Mouse (Mus musculus): ENCODE data around the gene Arl8a. TPM values are rescaled to one million over a fixed set of nuclear protein-coding genes. Genes with fewer than 3 reads are reported as not detected.
"Not testable (repeated sequence)": the region's sequence is repeated elsewhere in the genome, so short reads cannot be mapped to it uniquely, and the experiment has no call there.

Arl8a gene
- total RNA-seq, 4 experiments from 2014 or later = 57.5 to 77.4 (median 68.5) TPM

GRCm38 (mm10) chr1:135170299-135170698 lies 23.7 kb downstream of the Arl8a start:
- DNase-seq = peak; percentile 52

- DNase-seq = no peak
Measured at GRCm38 (mm10) chr1:135171202-135171601, 24.6 kb downstream of the Arl8a start.

- DNase-seq = peak; percentile 53
Measured at GRCm38 (mm10) chr1:135171984-135172383, 25.4 kb downstream of the Arl8a start.

GRCm38 (mm10) chr1:135173311-135173710 lies 26.7 kb downstream of the Arl8a start:
- no peak for DNase-seq

- DNase-seq = no peak
Measured at GRCm38 (mm10) chr1:135175176-135175575, 28.6 kb downstream of the Arl8a start.

- no peak for DNase-seq
Measured at GRCm38 (mm10) chr1:135177724-135178123, 31.1 kb downstream of the Arl8a start.

GRCm38 (mm10) chr1:135178863-135179262 lies 32.2 kb downstream of the Arl8a start:
- no peak for DNase-seq

GRCm38 (mm10) chr1:135180830-135181229 lies 34.2 kb downstream of the Arl8a start:
- no peak for DNase-seq

GRCm38 (mm10) chr1:135181275-135181674 lies 34.7 kb downstream of the Arl8a start:
- DNase-seq = no peak

- peak; percentile 39 for DNase-seq
Measured at GRCm38 (mm10) chr1:135181880-135182623, 35.4 kb downstream of the Arl8a start.

- DNase-seq = no peak
Measured at GRCm38 (mm10) chr1:135182975-135183374, 36.4 kb downstream of the Arl8a start.

- peak; percentile 55 for DNase-seq
Measured at GRCm38 (mm10) chr1:135183448-135183847, 36.8 kb downstream of the Arl8a start.

- DNase-seq = no peak
Measured at GRCm38 (mm10) chr1:135183941-135184570, 37.4 kb downstream of the Arl8a start.

GRCm38 (mm10) chr1:135185936-135186335 lies 39.3 kb downstream of the Arl8a start:
- DNase-seq = no peak

GRCm38 (mm10) chr1:135186427-135186826 lies 39.8 kb downstream of the Arl8a start:
- no peak for DNase-seq

GRCm38 (mm10) chr1:135187016-135187415 lies 40.4 kb downstream of the Arl8a start:
- not testable (repeated sequence) for DNase-seq

- DNase-seq = no peak
Measured at GRCm38 (mm10) chr1:135188197-135188596, 41.6 kb downstream of the Arl8a start.

- no peak for DNase-seq
Measured at GRCm38 (mm10) chr1:135189186-135189585, 42.6 kb downstream of the Arl8a start.

GRCm38 (mm10) chr1:135194335-135194734 lies 47.7 kb downstream of the Arl8a start:
- DNase-seq = not testable (repeated sequence)

- DNase-seq = no peak
Measured at GRCm38 (mm10) chr1:135195907-135196440, 49.4 kb downstream of the Arl8a start.

GRCm38 (mm10) chr1:135198412-135198811 lies 51.8 kb downstream of the Arl8a start:
- DNase-seq = no peak

GRCm38 (mm10) chr1:135199014-135199819 lies 52.6 kb downstream of the Arl8a start:
- DNase-seq = no peak

- no peak for DNase-seq
Measured at GRCm38 (mm10) chr1:135200400-135200799, 53.8 kb downstream of the Arl8a start.

Data from adrenal gland, adult 8-10 months (tissue).